Comparison of ENCODE assay signal across 15 mouse cellular contexts in genomic region chr7:65244936-65245335, GRCm38 (mm10).
"Had no signal": no experiment of that assay in that cellular context is flagged by ENCODE, and none has a peak within 500 bp of the region (broad histone marks: within the 10 kb centered on the region; RNA-seq: fewer than 3 reads in every experiment).

No protein-coding gene starts in this region.

- H3K9me3 ChIP-seq: midbrain, embryonic 10.5 days; midbrain, embryonic 13.5 days; midbrain, embryonic 15.5 days; neural tube, embryonic 12.5 days; stomach, embryonic 15.5 days had no signal

- H3K36me3 ChIP-seq: midbrain, embryonic 10.5 days; midbrain, embryonic 13.5 days; midbrain, embryonic 15.5 days; neural tube, embryonic 12.5 days; stomach, embryonic 15.5 days had no signal

- H3K27ac ChIP-seq: liver, embryonic 14.5 days; midbrain, embryonic 10.5 days; midbrain, embryonic 13.5 days; midbrain, embryonic 15.5 days; neural tube, embryonic 12.5 days; stomach, embryonic 15.5 days; stomach, postnatal 0 days had no signal

- H3K4me1 ChIP-seq: midbrain, embryonic 15.5 days; neural tube, embryonic 12.5 days; stomach, embryonic 15.5 days had no signal

- H3K9ac ChIP-seq: liver, embryonic 14.5 days; lung, embryonic 14.5 days; midbrain, embryonic 13.5 days; midbrain, embryonic 15.5 days; neural tube, embryonic 12.5 days; stomach, embryonic 15.5 days had no signal

- ATAC-seq: midbrain, embryonic 13.5 days; midbrain, embryonic 15.5 days had no signal

- H3K4me2 ChIP-seq: lung, embryonic 14.5 days; midbrain, embryonic 13.5 days; midbrain, embryonic 15.5 days; neural tube, embryonic 12.5 days; stomach, embryonic 15.5 days had no signal

- DNase-seq: lung, adult 18-20 months; lung, embryonic 14.5 days; lung, postnatal 10 days; lung, postnatal 4 days; right cerebral cortex, postnatal 14 days; thymus, adult 2 months; thymus, postnatal 25 days; thymus, postnatal 4 days had no signal

- H3K4me3 ChIP-seq: midbrain, embryonic 10.5 days; midbrain, embryonic 13.5 days; midbrain, embryonic 15.5 days; neural tube, embryonic 12.5 days; stomach, embryonic 15.5 days had no signal

- H3K27me3 ChIP-seq: midbrain, embryonic 13.5 days; midbrain, embryonic 15.5 days; neural tube, embryonic 12.5 days; stomach, embryonic 15.5 days had no signal
